Mouse (Mus musculus) retina, postnatal 7 days (tissue): ENCODE results near the gene Pkn2.
A peak's percentile ranks its signal among the peaks of the same experiment; 100 is the strongest.

Source experiments
- DNase-seq: peaks from one replicate; pipeline ENCODE4 v3.0.0-alpha.2; 2012; ENCODE audit warnings: low read depth, low spot score

The Pkn2 gene

GRCm38 (mm10) chr3:142743973-142744898, 137.6 kb downstream of the Pkn2 start:
- peak; percentile 34 for DNase-seq
